Mouse (Mus musculus): ENCODE measurements around the gene Mc3r. TPM values are rescaled to one million over a fixed set of nuclear protein-coding genes. Genes with fewer than 3 reads are reported as not detected.

Gene Mc3r
- polyA plus RNA-seq, 1 experiment: not detected

GRCm38 (mm10) chr2:172292525-172293405, 44.5 kb downstream of the Mc3r start:
- 85% methylated on average over 14 of the region's 14 CpGs for WGBS

GRCm38 (mm10) chr2:172298083-172298482, 49.8 kb downstream of the Mc3r start:
- no peaks in the 10 kb centered on the region for H3K36me3 ChIP-seq (ENCODE audit: control insufficient read depth, insufficient read depth, low read length)
- H3K27me3 ChIP-seq (ENCODE audit: control insufficient read depth, insufficient read depth, low read length): no peaks in the 10 kb centered on the region
- H3K27ac ChIP-seq (ENCODE audit: insufficient read depth, low read depth, low read length): no peak overlapping the region
- TF ChIP-seq POLR2A (IDR thresholded peaks at IDR 0.05; ENCODE audit: low read depth, low read length): no peak
- TF ChIP-seq CTCF (IDR thresholded peaks at IDR 0.05; ENCODE audit: extremely low read depth, insufficient read length, insufficient replicate concordance, low read depth, low read length): no peak
- no peak overlapping the region for H3K4me3 ChIP-seq (ENCODE audit: low read depth, low read length)
- H3K4me1 ChIP-seq (ENCODE audit: control insufficient read depth, insufficient read depth, insufficient read length, low read length): no peaks in the 10 kb centered on the region
- 18% methylated on average over 1 of the region's 1 CpGs for WGBS

More at GRCm38 (mm10) chr2:172292525-172293405, 44.5 kb downstream of the Mc3r start:
- Histone ChIP-seq H3K27me3 (ENCODE audit: control insufficient read depth, insufficient read depth, low read length) (no peaks in the 10 kb centered on the region), H3K27ac (ENCODE audit: insufficient read depth, low read depth, low read length) (no peak overlapping the region), H3K4me3 (ENCODE audit: low read depth, low read length) (no peak overlapping the region), H3K36me3 (ENCODE audit: control insufficient read depth, insufficient read depth, low read length) (no peaks in the 10 kb centered on the region), H3K4me1 (ENCODE audit: control insufficient read depth, insufficient read depth, insufficient read length, low read length) (no peaks in the 10 kb centered on the region)
- TF ChIP-seq CTCF (IDR thresholded peaks at IDR 0.05; ENCODE audit: extremely low read depth, insufficient read length, insufficient replicate concordance, low read depth, low read length) (no peak), POLR2A (IDR thresholded peaks at IDR 0.05; ENCODE audit: low read depth, low read length) (no peak)

- no peaks in the 10 kb centered on the region for H3K27me3 ChIP-seq (ENCODE audit: control insufficient read depth, insufficient read depth, low read length)
- H3K36me3 ChIP-seq (ENCODE audit: control insufficient read depth, insufficient read depth, low read length): no peaks in the 10 kb centered on the region
- TF ChIP-seq CTCF (IDR thresholded peaks at IDR 0.05; ENCODE audit: extremely low read depth, insufficient read length, insufficient replicate concordance, low read depth, low read length) (no peak), POLR2A (IDR thresholded peaks at IDR 0.05; ENCODE audit: low read depth, low read length) (no peak)
- no peak overlapping the region for H3K4me3 ChIP-seq (ENCODE audit: low read depth, low read length)
- 53% methylated on average over 1 of the region's 1 CpGs for WGBS
- no peak overlapping the region for H3K27ac ChIP-seq (ENCODE audit: insufficient read depth, low read depth, low read length)
- no peaks in the 10 kb centered on the region for H3K4me1 ChIP-seq (ENCODE audit: control insufficient read depth, insufficient read depth, insufficient read length, low read length)
Observed at GRCm38 (mm10) chr2:172298542-172298941, 50.2 kb downstream of the Mc3r start.

GRCm38 (mm10) chr2:172299126-172299921, 51.0 kb downstream of the Mc3r start:
- TF ChIP-seq CTCF (IDR thresholded peaks at IDR 0.05; ENCODE audit: extremely low read depth, insufficient read length, insufficient replicate concordance, low read depth, low read length): no peak
- no peak for TF ChIP-seq POLR2A (IDR thresholded peaks at IDR 0.05; ENCODE audit: low read depth, low read length)
- 36% methylated on average over 14 of the region's 14 CpGs for WGBS
- H3K27me3 ChIP-seq (ENCODE audit: control insufficient read depth, insufficient read depth, low read length): no peaks in the 10 kb centered on the region
- no peaks in the 10 kb centered on the region for H3K4me1 ChIP-seq (ENCODE audit: control insufficient read depth, insufficient read depth, insufficient read length, low read length)
- no peak overlapping the region for H3K27ac ChIP-seq (ENCODE audit: insufficient read depth, low read depth, low read length)
- no peaks in the 10 kb centered on the region for H3K36me3 ChIP-seq (ENCODE audit: control insufficient read depth, insufficient read depth, low read length)
- H3K4me3 ChIP-seq (ENCODE audit: low read depth, low read length): no peak overlapping the region

Other genes starting within 250 kb of the Mc3r start
- gene Cbln4, start 205.0 kb upstream of the Mc3r start, polyA plus RNA-seq (2012; rRNA removed): 0.03 TPM in 1 of 2 replicates, not detected in the other
- 16.8 and 22.7 TPM in 2 replicates for gene Fam210b, start 97.1 kb downstream of the Mc3r start, polyA plus RNA-seq (2012; rRNA removed)
- 4.4 and 9.9 TPM in 2 replicates for gene Aurka, start 122.0 kb downstream of the Mc3r start, polyA plus RNA-seq (2012; rRNA removed)
- 12.2 and 20.9 TPM in 2 replicates for gene Cstf1, start 122.2 kb downstream of the Mc3r start, polyA plus RNA-seq (2012; rRNA removed)
- 0.37 and 0.61 TPM in 2 replicates for gene Cass4, start 145.3 kb downstream of the Mc3r start, polyA plus RNA-seq (2012; rRNA removed)
- gene Rtf2, start 192.1 kb downstream of the Mc3r start, polyA plus RNA-seq (2012; rRNA removed): 16.2 and 35.9 TPM in 2 replicates
- gene Gcnt7, start 210.1 kb downstream of the Mc3r start, polyA plus RNA-seq (2012; rRNA removed): not detected in 2 replicates
- gene Fam209, start 224.0 kb downstream of the Mc3r start, polyA plus RNA-seq (2012; rRNA removed): not detected in 2 replicates

Measured in small intestine, adult 2 months (tissue).